Mouse (Mus musculus): ENCODE data around the gene Msx1.

DNA sequence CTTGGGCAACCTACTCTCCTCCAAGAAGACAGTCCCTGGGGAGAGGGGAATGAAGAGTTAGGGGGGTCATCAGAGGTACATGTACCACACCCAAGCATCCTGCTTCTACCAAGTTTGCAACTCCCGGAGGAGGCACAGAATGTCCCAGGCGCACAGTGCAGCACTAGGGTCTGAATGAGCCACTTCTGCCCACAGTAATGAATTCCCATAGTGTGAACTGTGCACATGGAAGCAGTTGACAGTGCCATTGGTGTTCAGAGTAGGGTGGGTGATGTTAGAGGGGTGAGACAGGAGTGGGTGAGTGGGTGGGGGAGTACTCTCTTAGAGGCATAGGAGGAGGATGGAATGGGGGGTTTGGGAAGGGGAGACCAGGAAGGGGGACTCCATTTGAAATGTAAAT is 39.9 kb upstream of the Msx1 start:
- TF ChIP-seq POLR2A (IDR thresholded peaks at IDR 0.05; ENCODE audit: control insufficient read depth, extremely low read depth, insufficient read depth, low read length, poor library complexity) = no peak
- TF ChIP-seq CTCF (IDR thresholded peaks at IDR 0.05; ENCODE audit: borderline replicate concordance, control insufficient read depth, extremely low read depth, insufficient read depth, low read length, poor library complexity) = no peak

All from thymus, adult 2 months (tissue).